Mouse (Mus musculus): ENCODE results near the gene Zfp239.

Zfp239 gene

DNA sequence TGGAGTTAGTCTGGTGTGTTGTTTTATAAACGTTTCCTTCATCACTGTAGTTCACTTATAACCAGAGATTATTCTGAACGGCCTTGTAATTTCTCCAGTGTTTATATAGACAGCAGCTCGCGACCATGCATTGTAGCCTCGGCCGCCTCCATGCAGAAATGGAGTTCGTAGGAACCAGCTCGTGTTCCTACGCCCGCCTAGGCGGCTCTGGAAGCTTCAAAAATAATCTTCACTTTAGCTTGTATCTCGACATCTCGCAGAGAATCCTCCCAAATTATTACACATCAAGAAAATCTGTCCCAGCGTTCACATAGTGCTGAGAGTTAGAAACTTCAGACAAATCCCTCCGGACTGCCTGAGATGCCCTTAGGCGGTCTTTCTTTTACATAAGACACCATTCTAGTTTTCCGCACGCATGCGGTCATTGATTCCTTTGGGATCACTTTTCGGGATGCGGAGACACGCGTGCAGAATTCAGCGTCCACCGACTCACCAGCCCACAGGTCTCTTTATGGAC lies 44.2 kb downstream of the Zfp239 start:
- peak in 1 of 2 experiments; percentile 94 for DNase-seq (ENCODE audit: inconsistent age in 2 of 2, low spot score in 1 of 2)

DNA sequence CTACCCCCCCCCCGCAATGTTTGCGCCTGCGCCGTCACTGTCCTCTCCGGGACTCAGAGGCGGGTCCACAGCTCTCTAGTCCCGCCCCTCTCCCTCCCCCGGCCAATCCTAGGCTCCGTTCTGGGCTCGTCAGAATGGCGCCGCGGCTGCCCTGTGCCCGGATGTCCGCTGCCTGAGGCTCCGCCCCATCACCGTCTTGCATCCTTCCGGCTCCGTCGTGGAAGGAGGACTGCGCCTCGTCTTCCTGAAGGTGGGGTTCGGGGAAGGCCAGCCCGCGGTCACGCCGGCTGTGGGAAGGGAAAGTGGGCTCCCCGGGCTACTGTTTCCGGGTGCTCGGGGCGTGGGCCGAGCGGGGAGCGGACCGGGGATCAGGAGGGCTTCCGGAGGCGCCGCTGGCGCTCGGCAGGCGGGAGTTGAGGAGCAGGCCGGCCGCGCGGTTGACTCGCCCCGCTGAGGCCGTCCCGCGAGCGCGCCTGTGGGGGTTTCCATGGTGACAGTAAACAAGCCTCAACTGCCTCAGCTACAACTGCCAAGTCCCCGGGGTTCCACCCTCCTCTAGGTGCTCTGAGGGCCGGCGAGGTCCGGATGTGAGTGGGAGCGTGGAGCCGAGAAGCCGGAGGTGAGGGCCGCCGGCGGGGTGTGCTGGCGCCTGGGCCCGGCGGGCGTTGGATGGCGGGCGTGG lies 44.8 kb downstream of the Zfp239 start:
- peak; percentile 99 for DNase-seq (ENCODE audit: inconsistent age in 2 of 2, low spot score in 1 of 2)

DNA sequence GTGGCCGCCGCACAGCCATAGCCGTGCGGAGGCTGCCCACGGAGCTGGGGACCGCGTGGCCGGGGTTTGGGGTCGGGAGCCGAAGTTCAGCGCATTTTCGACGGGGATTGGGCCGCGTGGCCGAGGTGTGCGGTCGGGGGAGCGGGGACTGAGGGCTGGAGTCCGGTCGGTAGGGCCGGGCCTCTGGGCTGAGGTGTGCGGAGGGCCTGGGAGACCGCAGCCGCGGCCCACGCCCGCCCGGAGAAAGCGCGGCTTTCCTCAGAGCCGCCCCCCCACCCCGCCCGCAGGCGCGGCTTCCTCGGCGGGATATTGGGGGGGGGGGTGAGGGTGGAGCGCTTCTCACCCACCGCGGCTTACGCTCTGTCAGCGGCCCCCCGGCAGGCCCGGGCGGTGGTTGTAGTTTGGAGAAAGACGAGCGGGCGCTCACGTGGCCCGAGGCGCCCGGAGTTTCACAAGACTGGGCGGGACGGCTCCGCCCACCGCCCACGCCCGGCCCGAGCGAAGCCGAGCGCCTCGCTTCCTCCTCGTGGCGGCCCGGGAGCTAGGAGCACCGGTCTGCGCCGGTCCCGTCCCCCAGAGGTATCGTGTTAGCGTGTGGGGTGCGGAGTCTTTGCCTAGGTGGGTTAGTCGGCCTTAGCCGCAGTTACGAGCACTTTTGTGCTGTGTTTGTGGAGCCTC lies 45.5 kb downstream of the Zfp239 start:
- DNase-seq (ENCODE audit: inconsistent age in 2 of 2, low spot score in 1 of 2): peak; percentile 92 to 96

DNA sequence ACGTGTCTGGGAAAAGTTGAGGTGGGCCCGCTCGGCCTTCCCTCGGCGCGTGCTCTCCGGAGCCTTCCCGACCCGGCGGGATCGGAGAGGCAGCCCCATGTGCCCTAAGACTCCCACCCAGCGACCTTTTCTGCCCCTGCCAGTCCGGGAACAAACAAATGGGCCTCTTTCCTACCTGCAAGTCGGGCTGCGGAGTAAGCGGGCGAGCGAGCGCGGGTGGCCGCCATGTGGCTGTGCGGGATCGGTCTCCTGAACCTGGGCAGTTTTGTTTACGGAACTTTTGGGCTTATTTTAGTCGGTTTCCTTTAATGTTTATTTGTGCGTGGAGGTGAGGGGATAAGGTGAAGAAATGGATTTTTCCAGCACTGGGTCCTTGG lies 46.1 kb downstream of the Zfp239 start:
- DNase-seq (ENCODE audit: inconsistent age in 2 of 2, low spot score in 1 of 2): no peak

DNA sequence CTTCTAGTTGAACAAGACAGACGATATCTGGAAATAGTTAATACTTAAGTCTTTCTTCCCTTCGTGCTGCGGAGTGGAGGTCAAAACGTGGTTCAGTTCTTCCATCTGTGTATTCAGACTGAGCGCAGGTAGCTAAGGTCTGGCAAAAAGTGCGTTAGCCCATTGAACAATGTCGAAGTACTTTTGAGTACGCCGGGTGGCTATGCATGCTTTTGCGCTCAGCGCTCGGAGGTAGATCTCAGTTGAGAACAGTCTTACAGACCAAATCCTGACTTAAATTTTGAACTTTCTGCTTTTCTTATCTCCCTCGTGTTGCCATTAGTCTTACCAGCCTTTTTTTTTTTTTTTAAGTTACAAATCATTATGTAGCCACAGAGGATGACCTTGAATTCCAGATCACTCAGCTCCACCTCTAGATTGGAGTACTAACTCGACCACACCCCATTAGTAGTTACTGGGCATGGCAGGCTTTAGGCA lies 46.6 kb downstream of the Zfp239 start:
- peak; percentile 30 to 82 for DNase-seq (ENCODE audit: inconsistent age in 2 of 2, low spot score in 1 of 2)

DNA sequence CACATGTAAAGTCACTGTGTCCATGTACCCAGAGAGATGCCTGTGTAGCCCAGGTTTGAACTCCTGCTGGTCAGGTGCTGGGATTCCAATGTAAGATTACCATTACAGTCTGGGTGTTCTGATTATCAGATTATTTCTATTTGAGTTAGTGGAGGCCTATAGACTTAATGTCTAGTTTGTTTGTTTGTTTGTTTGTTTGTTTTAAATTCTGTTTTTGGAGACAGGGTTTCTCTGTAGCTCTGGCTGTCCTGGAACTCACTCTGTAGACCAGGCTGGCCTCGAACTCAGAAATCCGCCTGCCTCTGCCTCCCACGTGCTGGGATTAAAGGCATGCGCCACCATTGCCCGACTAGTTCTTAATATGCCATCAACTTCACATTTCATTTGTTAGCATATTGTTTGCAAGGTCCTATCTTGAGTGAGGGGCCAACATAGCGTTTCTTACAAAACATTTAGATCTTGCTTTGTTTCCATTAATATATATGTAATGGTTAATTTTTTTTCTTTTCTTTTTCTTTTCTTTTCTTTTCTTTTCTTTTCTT lies 48.3 kb downstream of the Zfp239 start:
- DNase-seq (ENCODE audit: inconsistent age in 2 of 2, low spot score in 1 of 2): no peak

DNA sequence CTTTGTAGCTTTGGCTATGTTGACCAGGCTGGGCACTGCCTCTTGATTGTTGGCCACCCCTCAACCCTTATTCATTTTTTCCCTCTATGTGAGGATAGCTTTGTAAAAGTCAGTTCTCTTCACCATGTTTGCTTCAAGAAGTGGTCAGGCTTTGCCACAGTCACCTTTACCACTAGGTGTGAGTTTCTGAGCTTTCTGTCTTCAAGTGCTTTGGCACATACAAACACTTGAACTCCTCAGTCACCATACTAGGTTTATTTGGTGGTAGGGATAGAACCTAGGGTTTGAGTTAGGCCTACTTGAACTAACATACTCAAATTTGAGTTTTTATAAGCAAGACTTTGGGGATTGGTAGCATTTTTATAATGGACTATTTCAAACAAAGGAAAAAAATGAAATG lies 52.6 kb downstream of the Zfp239 start:
- no peak for DNase-seq (ENCODE audit: inconsistent age in 2 of 2, low spot score in 1 of 2)

DNA sequence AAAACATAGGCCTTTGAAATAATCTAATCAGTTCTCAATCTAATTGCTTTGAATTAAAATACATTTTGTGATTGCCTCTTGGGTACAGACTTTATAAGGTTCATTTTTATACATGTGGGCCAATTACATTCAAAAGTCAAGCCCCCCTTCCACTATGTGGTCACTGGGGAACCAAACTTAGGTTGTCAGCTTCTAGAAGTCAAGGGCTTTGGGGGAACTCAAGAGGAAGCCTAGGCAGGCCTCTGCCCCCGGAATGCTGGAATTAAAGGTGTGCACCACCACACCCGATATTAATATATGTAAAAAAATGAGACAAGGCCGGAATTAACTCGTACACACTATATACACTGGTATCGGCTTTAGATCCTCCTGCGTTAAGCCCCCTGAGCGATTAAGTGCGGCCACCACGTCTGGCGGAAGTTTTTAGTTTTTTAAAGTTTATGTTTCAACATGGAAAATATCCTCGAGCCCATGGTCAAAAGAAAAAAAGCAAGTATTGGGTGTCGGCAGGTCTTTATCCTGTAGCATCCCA lies 54.4 kb downstream of the Zfp239 start:
- DNase-seq (ENCODE audit: inconsistent age in 2 of 2, low spot score in 1 of 2): no peak

DNA sequence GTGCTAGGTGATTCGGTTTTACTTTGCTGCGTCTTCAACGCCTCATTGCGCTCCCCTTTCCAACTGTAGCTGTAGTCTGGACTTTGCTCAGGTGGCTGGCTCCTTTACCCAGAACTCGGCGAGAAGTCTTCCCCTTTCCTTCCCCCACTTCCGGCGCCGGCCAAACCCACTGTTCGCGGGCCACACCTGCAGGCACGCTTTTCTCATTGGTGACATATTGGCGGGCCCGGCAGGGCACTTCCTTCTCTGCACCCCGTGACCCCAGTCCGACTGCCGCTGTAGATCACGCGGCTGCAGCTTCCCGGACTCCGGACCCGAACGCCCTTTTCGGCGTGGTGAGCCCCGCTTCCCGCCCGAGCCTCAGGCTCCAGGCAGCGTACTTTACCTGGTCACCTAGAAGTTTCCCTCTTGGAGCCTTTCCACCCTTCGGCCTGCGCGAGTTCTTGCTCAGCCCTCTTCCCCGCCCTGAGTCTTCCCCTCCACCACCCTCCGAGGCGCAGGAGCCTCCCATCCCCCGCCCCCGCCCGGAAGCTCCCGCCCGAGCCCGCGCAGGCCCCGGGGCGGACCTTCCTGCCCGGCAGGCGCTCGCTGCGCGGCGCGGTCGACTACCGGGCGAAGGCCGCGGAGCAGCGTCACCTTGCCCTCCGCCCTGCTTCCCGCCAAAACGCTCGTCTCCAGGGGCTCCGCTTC lies 55.0 kb downstream of the Zfp239 start:
- peak; percentile 89 to 96 for DNase-seq (ENCODE audit: inconsistent age in 2 of 2, low spot score in 1 of 2)

DNA sequence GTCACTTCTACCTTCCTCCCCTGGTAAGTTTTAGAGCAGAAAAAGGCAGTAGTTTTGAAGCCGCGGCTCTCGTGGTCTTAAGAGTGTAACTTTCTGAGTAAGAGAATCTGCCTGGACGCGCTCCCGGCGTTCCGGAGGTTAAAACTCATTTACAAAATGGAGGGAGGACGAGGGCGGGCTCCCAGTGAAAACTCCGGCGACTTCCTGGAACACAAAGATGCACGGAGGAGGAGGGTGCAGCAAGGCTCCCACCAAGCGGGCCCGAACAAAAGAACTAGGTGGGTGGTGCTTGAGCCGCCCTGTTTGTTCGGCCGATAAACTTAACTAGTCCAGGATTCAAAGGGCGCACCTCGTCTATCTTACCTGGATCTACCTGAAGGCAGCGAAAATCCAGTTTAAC lies 55.7 kb downstream of the Zfp239 start:
- peak; percentile 72 to 88 for DNase-seq (ENCODE audit: inconsistent age in 2 of 2, low spot score in 1 of 2)

DNA sequence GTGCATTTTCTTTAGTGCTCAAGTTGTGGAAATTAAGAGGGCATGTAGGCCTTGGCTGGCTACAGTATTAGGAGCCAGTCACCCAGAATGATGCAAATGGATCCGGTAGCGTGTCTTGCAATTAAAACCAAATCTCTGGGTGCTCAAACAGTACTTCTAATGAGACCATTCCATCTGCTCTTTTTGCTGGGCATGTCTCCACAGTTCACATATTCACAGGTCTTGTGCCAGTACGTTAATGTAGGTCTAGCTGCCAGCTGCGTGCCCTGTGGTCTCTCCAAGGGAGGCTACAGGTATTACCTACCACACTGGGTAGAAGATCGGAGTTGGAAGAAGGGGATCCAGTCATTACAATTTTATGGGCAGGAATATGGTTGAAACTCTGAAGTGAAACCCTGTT lies 56.1 kb downstream of the Zfp239 start:
- no peak for DNase-seq (ENCODE audit: inconsistent age in 2 of 2, low spot score in 1 of 2)

DNA sequence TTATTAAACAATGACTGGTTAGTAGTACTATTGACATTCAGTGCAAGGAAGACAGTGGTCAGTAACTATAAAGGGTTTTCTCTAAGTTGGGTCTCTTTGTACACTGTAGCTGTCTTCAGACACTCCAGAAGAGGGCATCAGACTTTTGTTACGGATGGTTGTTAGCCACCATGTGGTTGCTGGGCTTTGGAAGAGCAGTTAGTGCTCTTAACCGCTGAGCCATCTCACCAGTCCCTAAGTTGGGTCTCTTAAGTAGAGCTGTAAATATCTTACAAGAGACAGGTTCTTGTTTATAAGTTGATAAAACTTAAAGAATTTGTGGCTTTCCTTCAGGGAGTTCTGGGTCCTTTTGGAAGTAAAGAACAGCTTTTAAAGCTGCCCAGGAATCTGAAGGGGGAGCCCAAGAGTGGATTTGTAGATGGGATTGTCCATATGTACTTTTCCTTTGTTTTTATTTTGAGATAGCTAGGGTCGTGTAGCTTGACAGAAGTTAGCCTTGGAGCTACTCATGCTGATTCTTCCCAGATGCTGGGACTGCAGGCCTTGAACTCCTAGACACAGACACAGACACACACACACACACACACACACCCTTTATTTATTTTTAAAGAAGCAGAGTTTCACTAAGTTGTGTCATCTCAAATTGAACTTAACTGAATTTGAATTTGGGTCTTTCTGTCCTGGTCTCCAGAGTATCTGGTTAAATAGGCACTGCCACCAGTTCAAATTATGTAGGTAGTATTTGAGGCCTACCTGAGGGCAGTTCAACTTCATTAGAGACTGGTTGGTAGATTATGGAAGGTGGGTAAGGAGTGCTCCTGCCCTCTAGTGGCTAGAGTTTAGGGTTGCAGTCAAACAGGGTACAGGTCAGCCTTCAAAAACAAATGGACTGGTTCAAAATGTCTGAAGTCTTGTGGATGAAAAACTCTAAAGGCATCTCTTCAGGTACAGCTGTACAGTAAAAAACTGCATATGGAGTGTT lies 59.0 kb downstream of the Zfp239 start:
- DNase-seq (ENCODE audit: inconsistent age in 2 of 2, low spot score in 1 of 2): peak; percentile 34 to 80

DNA sequence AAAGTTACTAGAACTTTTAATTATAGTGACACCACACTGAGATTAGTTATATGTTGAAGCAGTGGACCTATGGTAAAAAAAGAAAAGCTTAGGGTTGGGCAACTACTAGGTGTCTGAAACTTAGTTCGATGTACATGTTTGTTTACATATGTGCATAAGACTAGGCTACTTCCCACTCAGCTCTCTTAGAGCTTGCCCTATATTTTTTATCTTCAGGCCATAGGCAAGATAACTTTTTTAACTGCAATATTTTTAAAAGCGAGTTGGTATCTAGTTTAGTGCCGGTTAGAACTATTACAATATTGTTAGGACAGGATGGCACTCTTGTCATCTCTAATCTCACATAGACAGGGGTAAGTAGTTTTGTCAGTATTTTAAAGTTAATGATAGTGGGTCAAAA lies 60.1 kb downstream of the Zfp239 start:
- no peak for DNase-seq (ENCODE audit: inconsistent age in 2 of 2, low spot score in 1 of 2)

Data from adrenal gland, adult (tissue).